Mouse (Mus musculus): ENCODE results near the gene Fcrla.

GRCm38 (mm10) chr1:170900799-170901467 lies 26.4 kb downstream of the Fcrla start:
- TF ChIP-seq CTCF (IDR thresholded peaks at IDR 0.05; ENCODE audit: extremely low read depth, insufficient read length, insufficient replicate concordance, low read depth, low read length) (no peak), POLR2A (IDR thresholded peaks at IDR 0.05; ENCODE audit: low read depth, low read length) (no peak)

Data from small intestine, adult 2 months (tissue).